27 mouse cellular contexts compared by ENCODE assay signal in genomic region chr13:100755329-100755728, GRCm38 (mm10). TPM values are rescaled to one million over a fixed set of nuclear protein-coding genes. Genes with fewer than 3 reads are reported as not detected.
DNase-seq lines count a peak whose midpoint lies in the region; TF ChIP-seq lines count a peak whose summit lies in the region.
"Had no signal": no experiment of that assay in that cellular context is flagged by ENCODE, and none has a peak within 500 bp of the region (broad histone marks: within the 10 kb centered on the region; RNA-seq: fewer than 3 reads in every experiment).

No protein-coding gene starts in this region.

- WGBS in heart, embryonic 10.5 days: 54% methylated on average over 2 of the region's 2 CpGs

- no peaks in the 10 kb centered on the region for H3K27me3 ChIP-seq in heart, embryonic 10.5 days (ENCODE audit: insufficient read depth, poor library complexity, severe bottlenecking)
- H3K27me3 ChIP-seq in MEL (ENCODE audit: control insufficient read depth in 1 of 2, insufficient read depth in 2 of 2, low read length in 2 of 2): no peaks in the 10 kb centered on the region
- H3K27me3 ChIP-seq: CH12.LX; embryonic facial prominence, embryonic 15.5 days; hindbrain, embryonic 15.5 days; liver, embryonic 13.5 days; neural tube, embryonic 15.5 days had no signal

- TF ChIP-seq EP300 in MEL (IDR thresholded peaks at IDR 0.05; ENCODE audit: low read depth in 1 of 2, low read length in 2 of 2): peak; percentile 14 to 25; a peak in 1 of 4 replicates

- 0 out of 2 replicates have a peak, but pooled peaks cover 4% of the 10 kb centered on the region for H3K4me1 ChIP-seq in heart, embryonic 10.5 days
- H3K4me1 ChIP-seq in MEL (ENCODE audit: control insufficient read depth in 1 of 2, insufficient read depth in 2 of 2, low read length in 2 of 2): peaks cover 22 to 24% of the 10 kb centered on the region in 2 experiments
- H3K4me1 ChIP-seq: embryonic facial prominence, embryonic 15.5 days; hindbrain, embryonic 15.5 days; midbrain, embryonic 10.5 days; neural tube, embryonic 15.5 days had no signal

- intact Hi-C loops in heart, postnatal 10 days (cut with DNase I): no loop called here

- no peak overlapping the region for H3K4me3 ChIP-seq in heart, embryonic 10.5 days
- no peak overlapping the region for H3K4me3 ChIP-seq in MEL (ENCODE audit: control insufficient read depth in 1 of 2, insufficient read depth in 1 of 2, low read depth in 2 of 2, low read length in 2 of 2)
- H3K4me3 ChIP-seq: embryonic facial prominence, embryonic 15.5 days; forebrain, embryonic 10.5 days; hindbrain, embryonic 15.5 days; liver, embryonic 13.5 days; midbrain, embryonic 10.5 days; neural tube, embryonic 15.5 days had no signal

- TF ChIP-seq POLR2A in MEL (IDR thresholded peaks at IDR 0.05; ENCODE audit: control insufficient read depth in 1 of 2, insufficient read depth in 1 of 2, low read depth in 1 of 2, low read length in 2 of 2, poor library complexity in 1 of 2): no peak

- H3K36me3 ChIP-seq in heart, embryonic 10.5 days: peaks cover 15% of the 10 kb centered on the region
- peaks cover 0 to 29% of the 10 kb centered on the region in 2 experiments for H3K36me3 ChIP-seq in MEL (ENCODE audit: control insufficient read depth in 1 of 2, insufficient read depth in 2 of 2, low read length in 2 of 2)
- H3K36me3 ChIP-seq: hindbrain, embryonic 15.5 days; neural tube, embryonic 15.5 days had no signal

- H3K9ac ChIP-seq in MEL (ENCODE audit: control insufficient read depth, low read depth, low read length, poor library complexity, severe bottlenecking): no peak overlapping the region
- H3K9ac ChIP-seq: embryonic facial prominence, embryonic 15.5 days; hindbrain, embryonic 15.5 days; liver, embryonic 13.5 days; neural tube, embryonic 15.5 days had no signal

- no peaks in the 10 kb centered on the region for H3K79me2 ChIP-seq in MEL (ENCODE audit: control insufficient read depth, insufficient read depth, low read length, poor library complexity)

- H3K9me3 ChIP-seq in heart, embryonic 10.5 days: no peaks in the 10 kb centered on the region; the same call in 1 of the 2 replicates
- no peaks in the 10 kb centered on the region for H3K9me3 ChIP-seq in MEL (replicated peaks; ENCODE audit: insufficient read depth, low read length)
- H3K9me3 ChIP-seq: embryonic facial prominence, embryonic 15.5 days; forebrain, embryonic 10.5 days; G1E; hindbrain, embryonic 15.5 days; liver, embryonic 13.5 days; midbrain, embryonic 10.5 days; neural tube, embryonic 15.5 days had no signal

- no peak for TF ChIP-seq CTCF in MEL (IDR thresholded peaks at IDR 0.05 in 2 of 3, conservative IDR thresholded peaks at IDR 0.05 in 1 of 3; ENCODE audit: control insufficient read depth in 1 of 3, insufficient read depth in 1 of 3, low read depth in 2 of 3, low read length in 3 of 3, poor library complexity in 1 of 3, severe bottlenecking in 1 of 3)

- no peak for TF ChIP-seq RAD21 in MEL (IDR thresholded peaks at IDR 0.05; ENCODE audit: low read depth, low read length)

- DNase-seq in heart, adult 8-10 months (ENCODE audit: low spot score): peak; percentile 33
- DNase-seq in heart, embryonic 10.5 days (ENCODE audit: low spot score): no peak
- no peak for DNase-seq in MEL (ENCODE audit: low read depth, low spot score)
- peak; percentile 29 to 38 for DNase-seq in heart, postnatal 10 days
- DNase-seq in lung, postnatal 36 days: peak; percentile 76
- no peak for DNase-seq in gastrocnemius, adult 18-20 months (ENCODE audit: low spot score)
- no peak for DNase-seq in adrenal gland, postnatal 14 days
- no peak for DNase-seq in cerebellum, adult 11-12 months
- DNase-seq: adrenal gland, adult 2 months; B cell, adult 2 months; cerebellum, adult 2 months; cerebellum, postnatal 36 days; gastrocnemius, postnatal 14 days; kidney, adult 2 months; liver, embryonic 13.5 days; right cerebral cortex, adult 18-20 months; right cerebral cortex, postnatal 4 days; thymus, adult 18-20 months; thymus, postnatal 36 days had no signal

- H3K27ac ChIP-seq in heart, embryonic 10.5 days: no peak overlapping the region
- H3K27ac ChIP-seq in MEL (ENCODE audit: control insufficient read depth, low read depth, low read length): no peak overlapping the region
- H3K27ac ChIP-seq: embryonic facial prominence, embryonic 15.5 days; forebrain, embryonic 10.5 days; hindbrain, embryonic 15.5 days; kidney, postnatal 0 days; liver, embryonic 13.5 days; midbrain, embryonic 10.5 days; neural tube, embryonic 15.5 days had no signal

TF ChIP-seq in MEL, 35 proteins besides CTCF, POLR2A, EP300 and RAD21:
- peak; percentile 33; the same call in 1 of the 2 replicates for TF ChIP-seq TAL1 (IDR thresholded peaks at IDR 0.05; ENCODE audit: low read length)
- no peak for TF ChIP-seq POLR2AphosphoS2 (IDR thresholded peaks at IDR 0.05; ENCODE audit: low read length)
- TF ChIP-seq MAFK (IDR thresholded peaks at IDR 0.05; ENCODE audit: borderline replicate concordance, low read depth, low read length): no peak
- peak; percentile 38; the same call in 1 of the 2 replicates for TF ChIP-seq TCF12 (IDR thresholded peaks at IDR 0.05; ENCODE audit: low read depth, low read length)
- no peak for TF ChIP-seq GABPA (IDR thresholded peaks at IDR 0.05; ENCODE audit: low read depth, low read length)
- TF ChIP-seq MXI1 (IDR thresholded peaks at IDR 0.05; ENCODE audit: low read depth, low read length): no peak

RNA-seq across cellular contexts. Expression of gene Mrps36, which starts 10.9 kb away (rescaled TPM):
- total RNA-seq in heart, adult 8-10 months (2022): 100 to 1,000 TPM; 179 to 227 (median 201) TPM
- 202 and 238 TPM in 2 replicates for polyA plus RNA-seq in heart, embryonic 10.5 days (2016; fragmentation: Nextera tagmentation; extraction: Ambion mirVana)
- 60.4 and 73.1 TPM in 2 replicates for total RNA-seq in MEL (2012; rRNA removed)
- 10 to 100 TPM in 1 of 2 experiments, not detected in 1; 91.1 TPM for polyA plus RNA-seq in MEL (2012; ENCODE audit: insufficient read depth in 1 of 2, insufficient read length in 2 of 2, low read depth in 1 of 2, low replicate concordance in 2 of 2, missing spikeins in 1 of 2)
- total RNA-seq in heart, postnatal 10 days (2021): 100 to 1,000 TPM; 163 to 174 TPM
- 100 to 1,000 TPM; 133 to 143 TPM for total RNA-seq in gastrocnemius, adult 18-20 months (2021)
- 265 and 269 TPM in 2 replicates for total RNA-seq in adrenal gland, postnatal 14 days (2021)

RNA-seq across cellular contexts. Expression of gene Cenph, which starts 20.4 kb away (rescaled TPM):
- total RNA-seq in heart, adult 8-10 months (2022): under 1 TPM in 2 of 4 experiments, not detected in 2; 0.25 to 0.28 TPM
- 28.9 and 38.1 TPM in 2 replicates for polyA plus RNA-seq in heart, embryonic 10.5 days (2016; fragmentation: Nextera tagmentation; extraction: Ambion mirVana)
- 32.2 and 33.3 TPM in 2 replicates for total RNA-seq in MEL (2012; rRNA removed)
- polyA plus RNA-seq in MEL (2012; ENCODE audit: insufficient read depth in 1 of 2, insufficient read length in 2 of 2, low read depth in 1 of 2, low replicate concordance in 2 of 2, missing spikeins in 1 of 2): 10 to 100 TPM in 1 of 2 experiments, not detected in 1; 48.8 TPM
- total RNA-seq in heart, postnatal 10 days (2021): 1 to 10 TPM; 2.1 to 2.8 TPM
- not detected for total RNA-seq in gastrocnemius, adult 18-20 months (2021)
- 3.0 and 3.6 TPM in 2 replicates for total RNA-seq in adrenal gland, postnatal 14 days (2021)

RNA-seq across cellular contexts. Expression of gene Cdk7, which starts 24.6 kb away (rescaled TPM):
- 10 to 100 TPM; 17.1 to 24.8 (median 19.6) TPM for total RNA-seq in heart, adult 8-10 months (2022)
- polyA plus RNA-seq in heart, embryonic 10.5 days (2016; fragmentation: Nextera tagmentation; extraction: Ambion mirVana): 86.2 and 106 TPM in 2 replicates
- 63.0 and 67.7 TPM in 2 replicates for total RNA-seq in MEL (2012; rRNA removed)
- polyA plus RNA-seq in MEL (2012; ENCODE audit: insufficient read depth in 1 of 2, insufficient read length in 2 of 2, low read depth in 1 of 2, low replicate concordance in 2 of 2, missing spikeins in 1 of 2): 10 to 100 TPM in 1 of 2 experiments, not detected in 1; 87.1 TPM
- 10 to 100 TPM; 29.5 to 34.8 TPM for total RNA-seq in heart, postnatal 10 days (2021)
- total RNA-seq in gastrocnemius, adult 18-20 months (2021): 10 to 100 TPM; 12.1 to 13.9 TPM
- 40.9 and 42.0 TPM in 2 replicates for total RNA-seq in adrenal gland, postnatal 14 days (2021)

RNA-seq across cellular contexts. Expression of gene Ccnb1, which starts 31.0 kb away (rescaled TPM):
- under 1 TPM in 3 of 4 experiments, not detected in 1; 0.19 to 0.63 (median 0.28) TPM for total RNA-seq in heart, adult 8-10 months (2022)
- 295 and 306 TPM in 2 replicates for polyA plus RNA-seq in heart, embryonic 10.5 days (2016; fragmentation: Nextera tagmentation; extraction: Ambion mirVana)
- 139 and 185 TPM in 2 replicates for total RNA-seq in MEL (2012; rRNA removed)
- polyA plus RNA-seq in MEL (2012; ENCODE audit: insufficient read depth in 1 of 2, insufficient read length in 2 of 2, low read depth in 1 of 2, low replicate concordance in 2 of 2, missing spikeins in 1 of 2): 100 to 1,000 TPM; 229 to 682 TPM
- total RNA-seq in heart, postnatal 10 days (2021): 10 to 100 TPM; 19.3 to 27.8 TPM
- total RNA-seq in gastrocnemius, adult 18-20 months (2021): not detected
- total RNA-seq in adrenal gland, postnatal 14 days (2021): 18.7 and 22.8 TPM in 2 replicates

Comparison
In these comparisons a context has a peak if more than half of its experiments do, and no peak if none do; other contexts are left out.
1. DNase-seq: peak in heart, adult 8-10 months (single experiment), heart, postnatal 10 days (2 of 2) and lung, postnatal 36 days (single experiment); none in heart, embryonic 10.5 days (single experiment), MEL (single experiment), gastrocnemius, adult 18-20 months (single experiment), adrenal gland, postnatal 14 days (single experiment) and cerebellum, adult 11-12 months (single experiment).